Mouse (Mus musculus) cerebellum, postnatal 14 days (tissue): ENCODE data around the gene Vmn2r2.

ENCODE experiments used
- DNase-seq, 2 experiments: peaks; one replicate each; pipeline ENCODE4 v3.0.0; 2021; ENCODE audit warnings: mixed read lengths in 2 of 2

The Vmn2r2 gene

GRCm38 (mm10) chr3:64141878-64142508 lies at the start of gene Vmn2r2:
Gene Vmn2r2 (minus strand): TSS chr3:64141928.
- DNase-seq = peak in 1 of 2 experiments; percentile 8

GRCm38 (mm10) chr3:64113352-64114046 lies 28.2 kb downstream of the Vmn2r2 start:
- peak; percentile 46 to 56 for DNase-seq

- peak; percentile 7 to 17 for DNase-seq
These were observed 29.0 kb downstream of the Vmn2r2 start for GRCm38 (mm10) chr3:64112707-64113106.

- DNase-seq = no peak
These were observed 60.5 kb downstream of the Vmn2r2 start, which contains the start of gene Vmn2r1 for GRCm38 (mm10) chr3:64081247-64081646. Gene Vmn2r1 (plus strand): TSS chr3:64081547.
